Mouse (Mus musculus): ENCODE results near the gene C2cd4d.

The C2cd4d gene

DNA sequence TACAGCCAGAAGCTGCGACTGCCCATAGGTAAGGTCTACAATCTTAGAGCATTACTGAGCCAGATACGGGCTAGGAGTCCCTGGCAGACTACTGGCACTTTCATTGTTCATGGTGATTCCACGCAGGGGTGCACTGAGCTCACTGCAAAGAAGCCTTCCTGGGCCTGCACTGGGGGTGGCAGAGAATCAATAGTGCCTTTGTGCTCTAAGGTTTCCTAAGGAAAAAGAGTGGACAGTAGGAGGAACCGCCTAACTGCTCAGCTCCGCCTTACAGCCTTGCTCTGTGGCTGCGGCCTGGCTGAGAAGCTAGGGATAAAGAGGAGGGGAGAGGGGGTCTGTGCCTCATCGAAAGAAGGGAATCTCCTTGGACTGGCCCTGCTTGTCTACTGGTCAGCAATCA, at the start of gene C2cd4d:
C2cd4d (plus strand) TSS at position 301 of the 400 bp plus-strand sequence.
- DNase-seq: no peak

DNA sequence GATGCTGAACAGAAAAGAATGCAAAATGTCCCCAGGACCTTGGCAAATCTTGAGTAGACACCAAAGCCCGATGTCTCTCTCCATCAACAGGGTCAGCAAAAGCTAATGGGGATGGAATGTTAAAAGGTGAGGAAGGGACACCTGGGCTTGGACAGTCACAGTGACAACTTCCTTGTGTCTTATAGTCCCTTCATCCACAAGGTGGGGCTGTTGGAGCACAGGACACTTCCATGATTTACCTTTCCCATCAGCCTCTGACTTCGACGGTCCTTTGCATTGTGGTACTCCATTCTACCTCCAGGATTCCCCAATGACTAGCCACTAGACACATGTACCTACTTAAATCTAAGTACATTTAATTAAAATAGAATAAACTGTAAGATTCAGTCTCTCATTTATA, 33.6 kb upstream of the C2cd4d start:
- no peak for DNase-seq

DNA sequence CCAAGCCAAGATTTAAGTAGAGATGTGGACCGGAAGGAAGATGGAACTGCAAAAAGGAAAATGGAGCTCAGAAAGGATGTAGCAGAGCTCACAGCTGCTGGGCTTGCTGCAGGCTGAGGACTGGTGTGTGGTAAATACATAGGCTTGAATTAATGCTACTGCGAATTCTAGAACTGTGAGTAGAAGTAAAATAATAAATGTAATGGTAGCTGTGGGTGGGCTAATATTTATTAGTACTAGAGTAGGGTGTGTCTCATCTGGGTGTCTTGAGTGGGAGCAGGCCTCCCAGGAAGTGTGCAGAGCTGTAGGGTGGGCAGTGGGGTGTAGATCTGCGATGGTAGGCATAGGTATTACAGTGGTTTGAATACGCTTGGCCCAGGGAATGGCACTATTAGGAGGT, 27.8 kb upstream of the C2cd4d start:
- DNase-seq: no peak

DNA sequence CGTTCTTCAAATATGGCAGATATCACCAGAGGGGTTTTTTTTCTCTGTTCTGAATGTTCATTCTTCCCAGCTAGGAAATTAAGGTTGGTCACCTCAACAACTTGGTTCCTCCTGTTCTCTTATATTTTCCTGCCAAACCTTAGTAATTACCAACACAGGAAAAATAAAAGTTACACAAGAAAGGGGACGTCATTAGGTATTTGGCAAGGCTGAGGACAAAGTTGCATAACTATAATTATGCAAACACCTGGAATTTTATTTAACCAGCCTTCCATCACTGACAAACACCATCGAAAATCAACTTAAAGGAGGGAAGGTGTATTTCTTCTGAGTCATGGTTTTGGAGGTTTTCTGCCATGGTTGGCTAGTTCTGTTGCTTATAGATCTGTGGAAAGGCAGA, 23.7 kb upstream of the C2cd4d start:
- no peak for DNase-seq

GRCm38 (mm10) chr3:94341959-94342422, 20.2 kb upstream of the C2cd4d start, which contains the start of gene Them5:
Gene Them5 (plus strand): TSS chr3:94342099.
- DNase-seq: no peak

DNA sequence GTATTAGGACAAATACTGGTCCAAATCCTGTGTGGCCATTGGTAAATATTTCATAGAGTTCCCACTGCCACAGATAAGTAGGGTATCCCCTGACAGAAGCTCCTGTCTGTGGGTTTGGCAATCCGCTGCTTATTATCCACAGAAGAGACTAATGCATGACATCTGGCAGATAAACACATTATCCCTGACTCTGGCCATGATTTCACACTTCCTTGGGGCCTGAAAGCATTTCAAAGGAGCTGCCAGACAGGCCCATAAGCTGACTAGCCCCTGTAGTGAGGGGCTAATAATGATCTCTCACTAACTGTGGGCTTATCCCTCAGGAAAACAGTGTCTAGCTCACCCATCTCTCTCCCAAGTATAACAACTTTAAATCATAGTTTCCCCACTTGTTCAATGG, 19.7 kb upstream of the C2cd4d start:
- no peak for DNase-seq

DNA sequence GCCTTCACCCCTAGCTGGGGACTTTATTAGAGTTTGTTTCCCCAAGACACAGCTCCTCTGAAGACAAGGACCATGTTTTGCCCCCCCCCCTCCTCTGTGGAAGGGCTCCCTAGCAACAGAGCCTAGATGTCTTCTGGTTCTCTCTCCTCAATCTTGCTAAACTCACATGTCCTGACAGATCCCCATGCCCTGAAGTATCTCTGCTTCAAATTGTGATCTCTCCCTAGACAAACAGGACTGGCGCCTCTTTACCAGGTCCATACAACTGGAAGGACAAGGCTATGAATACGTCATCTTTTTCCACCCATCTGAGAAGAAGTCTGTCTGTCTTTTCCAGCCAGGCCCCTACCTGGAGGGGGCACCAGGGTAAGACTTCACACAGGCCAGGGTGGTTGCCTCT, 18.1 kb upstream of the C2cd4d start:
- DNase-seq: no peak

DNA sequence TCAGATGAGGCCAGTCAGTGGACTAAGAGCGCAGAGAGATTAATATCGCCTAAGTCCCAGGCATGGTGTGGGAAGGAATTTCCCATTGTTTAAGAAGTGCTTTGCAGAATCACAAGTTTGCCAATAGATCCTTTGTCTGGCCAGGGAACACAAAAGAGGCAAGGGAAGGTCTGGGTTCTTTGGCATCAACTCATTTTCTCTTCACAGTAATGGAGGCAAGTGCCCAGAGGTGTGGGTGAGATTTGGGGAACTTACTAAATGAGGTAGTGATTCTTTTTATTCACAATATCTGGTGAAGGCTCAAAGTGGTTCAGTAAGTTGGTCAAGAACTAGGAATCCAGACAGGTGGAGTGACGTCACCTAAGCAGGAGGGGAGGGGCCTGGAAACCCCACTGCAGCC, 17.3 kb upstream of the C2cd4d start:
- no peak for DNase-seq

DNA sequence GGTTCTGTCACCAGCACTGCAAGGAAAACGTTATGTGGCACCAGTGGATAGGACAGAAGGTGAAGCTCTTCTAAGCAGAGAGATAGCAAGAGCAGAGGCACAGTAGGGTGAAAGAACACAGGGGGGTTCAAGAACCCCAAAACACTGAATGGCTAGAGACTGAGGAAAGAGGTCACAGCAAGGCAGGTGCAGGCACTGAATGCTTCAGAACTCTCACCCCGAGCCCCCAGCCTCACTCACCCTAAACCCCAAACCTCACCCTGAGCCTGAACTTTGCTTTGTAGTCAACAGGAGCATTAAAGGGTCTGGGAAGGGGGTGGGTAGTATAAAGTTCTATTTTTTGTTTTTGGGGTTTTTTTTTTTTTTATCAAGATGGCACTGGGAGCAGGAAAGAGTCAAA, 14.1 kb upstream of the C2cd4d start:
- DNase-seq: no peak

DNA sequence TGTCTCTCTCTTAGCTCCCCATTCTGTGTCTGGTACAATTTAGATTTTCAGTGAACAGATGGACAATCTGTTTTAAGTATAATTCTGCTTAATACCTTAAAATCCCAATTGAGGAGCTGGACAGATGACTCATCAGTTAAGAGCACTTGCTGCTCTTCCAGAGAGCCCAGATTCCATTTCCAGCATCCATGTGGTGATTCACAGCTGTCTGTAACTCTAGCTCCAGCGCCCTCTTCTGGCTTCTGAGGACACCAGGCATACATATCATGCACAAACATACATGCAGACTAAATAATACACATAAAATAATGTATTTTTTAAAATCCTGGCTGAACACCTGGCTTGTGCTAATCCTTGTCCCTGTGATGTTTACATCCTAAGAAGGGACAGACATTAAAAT, 1.4 kb upstream of the C2cd4d start:
- peak; percentile 20 for DNase-seq

DNA sequence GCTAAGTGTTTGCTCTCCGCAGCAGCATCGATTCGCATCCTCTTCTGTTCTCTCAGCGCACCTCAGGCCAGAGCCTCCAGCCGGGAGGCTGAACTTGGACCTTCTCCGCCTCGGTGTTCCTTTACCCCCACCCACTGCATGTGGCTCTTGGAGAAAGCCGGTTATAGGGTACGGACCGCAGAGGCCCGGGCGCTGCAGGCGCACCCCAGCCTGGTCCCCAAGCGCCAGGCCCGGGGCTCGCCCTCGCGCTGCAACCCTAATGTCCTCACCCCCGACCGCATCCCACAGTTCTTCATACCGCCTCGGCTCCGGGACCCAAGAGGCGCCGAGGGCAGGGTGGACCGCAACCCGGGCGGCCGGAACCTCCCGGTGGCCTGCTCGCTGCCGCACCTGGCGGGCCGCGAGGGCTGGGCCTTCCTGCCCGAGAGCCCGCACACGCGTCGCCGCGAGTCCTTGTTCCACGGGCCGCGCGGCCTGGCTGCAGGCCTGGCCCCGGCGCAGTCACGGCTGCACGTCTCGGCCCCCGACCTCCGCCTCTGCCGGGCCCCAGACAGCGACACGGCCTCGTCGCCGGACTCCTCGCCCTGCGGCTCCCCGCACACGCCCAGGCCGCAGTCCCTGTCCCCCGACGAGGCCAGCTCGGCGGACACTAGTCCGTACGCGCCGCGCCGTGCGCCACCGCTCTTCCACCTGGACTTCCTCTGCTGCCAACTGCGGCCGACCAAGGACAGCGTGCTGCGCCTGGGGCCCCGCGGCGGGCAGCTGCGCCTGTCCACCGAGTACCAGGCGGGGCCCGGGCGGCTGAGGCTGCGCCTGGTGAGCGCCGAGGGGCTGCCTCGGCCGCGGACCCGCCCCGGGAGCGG, 1.3 kb downstream of the C2cd4d start:
- DNase-seq: peak; percentile 62

DNA sequence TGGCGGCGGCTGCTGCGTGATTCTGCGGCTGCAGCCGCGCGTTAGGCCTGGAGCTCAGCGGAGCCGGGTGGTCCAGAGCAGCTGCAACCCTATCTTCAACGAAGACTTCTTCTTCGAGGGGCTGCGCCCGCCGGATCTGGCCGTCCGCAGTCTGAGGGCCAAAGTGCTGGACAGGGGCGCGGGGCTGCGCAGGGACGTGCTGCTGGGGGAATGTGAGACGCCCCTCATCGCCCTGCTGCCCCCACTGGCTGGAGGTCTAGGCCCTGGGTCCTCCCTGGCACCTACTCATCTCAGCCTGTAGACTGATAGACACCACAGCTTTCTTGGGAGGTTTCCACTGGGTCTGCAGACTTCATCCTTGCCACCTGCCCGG, 1.9 kb downstream of the C2cd4d start:
- DNase-seq: no peak

DNA sequence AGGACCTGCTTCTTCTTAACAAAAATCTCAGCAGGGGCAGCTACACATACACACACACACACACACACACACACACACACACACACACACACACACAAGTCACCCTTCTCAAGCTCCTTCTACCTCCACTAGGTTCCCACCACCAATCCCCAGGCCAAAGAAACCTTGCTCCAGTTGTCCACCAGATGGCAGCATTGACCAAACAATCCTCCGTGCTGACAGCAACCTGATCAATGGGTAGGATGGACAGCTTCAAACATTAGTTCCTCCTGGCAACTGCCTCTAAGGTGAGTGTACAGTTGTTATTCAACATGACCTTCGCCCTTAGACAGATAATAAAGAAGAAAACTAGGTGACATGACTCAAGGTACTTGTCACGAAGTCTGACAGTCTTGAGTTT, 4.5 kb downstream of the C2cd4d start:
- peak; percentile 82 for DNase-seq

DNA sequence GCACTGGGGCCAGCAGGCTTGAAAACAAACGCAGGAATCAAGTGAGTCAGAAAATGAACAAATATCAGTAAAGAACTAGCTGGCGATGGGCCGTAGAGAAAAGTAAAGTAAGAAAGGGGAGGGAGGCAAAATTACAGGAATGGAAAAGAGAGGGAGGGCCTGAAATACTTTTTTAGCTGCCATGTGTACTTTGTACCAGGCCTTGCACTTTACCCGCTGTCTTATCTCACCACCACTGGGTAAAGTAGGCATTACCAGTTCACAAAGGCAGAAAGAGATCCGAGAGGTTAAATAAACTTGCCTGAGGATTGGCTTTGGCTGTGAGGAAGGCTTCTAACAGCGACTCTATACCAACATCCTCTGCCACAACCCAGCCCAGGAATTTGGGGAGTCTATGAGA, 5.3 kb downstream of the C2cd4d start:
- peak; percentile 7 for DNase-seq

DNA sequence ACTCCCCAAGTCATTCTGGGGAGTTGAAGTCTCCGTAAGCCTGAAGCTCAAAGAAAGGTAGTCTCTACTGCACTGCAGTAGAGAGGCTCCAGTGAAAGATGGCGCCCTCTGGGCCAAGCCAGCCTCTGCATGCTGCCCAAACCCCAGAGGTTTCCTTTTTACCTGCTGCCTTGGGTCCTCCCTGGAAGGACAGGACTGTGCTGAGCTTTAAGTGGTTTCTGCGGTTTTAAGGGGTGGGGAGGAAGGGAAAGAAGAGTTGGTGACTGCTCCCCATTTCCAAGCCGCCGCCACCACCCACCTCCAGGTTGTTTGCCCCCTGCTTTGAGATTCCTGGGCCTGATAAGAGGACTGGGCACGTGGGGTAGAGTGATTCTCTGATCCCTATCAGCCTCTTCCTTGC, 6.4 kb downstream of the C2cd4d start:
- no peak for DNase-seq

- no peak for DNase-seq
Observed at GRCm38 (mm10) chr3:94369709-94370108, 7.5 kb downstream of the C2cd4d start.

DNA sequence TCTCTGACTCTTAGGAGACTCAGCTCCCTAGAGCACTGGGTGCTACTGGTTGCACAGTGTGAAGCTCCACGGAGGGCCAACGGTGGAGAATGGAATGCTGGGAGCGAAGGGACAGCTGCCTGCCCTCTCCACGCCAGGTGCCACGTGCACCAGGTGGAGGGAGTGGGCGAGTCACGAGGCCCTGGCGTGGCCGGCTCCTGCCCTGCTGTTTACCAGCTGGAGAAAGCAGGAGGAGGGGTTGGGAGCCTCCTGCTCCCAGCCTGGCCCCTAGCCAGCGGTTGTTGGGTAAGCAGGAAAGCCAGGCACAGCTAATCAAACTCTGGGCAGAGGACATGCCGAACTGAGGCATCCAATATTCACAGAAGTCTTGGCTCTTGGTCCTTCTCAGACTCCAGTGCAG, 9.4 kb downstream of the C2cd4d start:
- peak; percentile 93 for DNase-seq

- DNase-seq: no peak
Observed at GRCm38 (mm10) chr3:94372038-94372437, 9.8 kb downstream of the C2cd4d start.

DNA sequence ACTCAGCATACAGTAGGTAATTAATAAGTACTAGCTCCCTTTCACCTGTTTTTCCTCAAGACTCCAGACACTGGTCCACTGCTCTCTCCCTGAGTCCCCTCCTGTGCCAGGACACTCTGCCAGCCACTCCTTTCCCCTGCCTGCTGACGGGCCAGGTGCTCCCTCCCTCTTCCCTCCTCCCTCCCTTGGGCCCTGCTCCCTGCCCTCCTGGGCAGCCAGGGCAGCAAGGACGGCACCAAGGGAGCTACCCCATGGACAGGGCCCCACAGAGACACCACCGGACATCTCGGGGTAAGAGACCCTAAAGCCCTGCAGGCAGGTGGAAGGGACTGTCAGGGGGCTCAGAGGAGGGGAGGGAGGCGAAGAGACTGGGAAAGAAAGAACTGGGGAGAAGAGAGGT, 10.4 kb downstream of the C2cd4d start, which contains the start of gene Rorc:
Rorc (plus strand) TSS at position 154 of the 400 bp plus-strand sequence.
- DNase-seq: peak; percentile 77

DNA sequence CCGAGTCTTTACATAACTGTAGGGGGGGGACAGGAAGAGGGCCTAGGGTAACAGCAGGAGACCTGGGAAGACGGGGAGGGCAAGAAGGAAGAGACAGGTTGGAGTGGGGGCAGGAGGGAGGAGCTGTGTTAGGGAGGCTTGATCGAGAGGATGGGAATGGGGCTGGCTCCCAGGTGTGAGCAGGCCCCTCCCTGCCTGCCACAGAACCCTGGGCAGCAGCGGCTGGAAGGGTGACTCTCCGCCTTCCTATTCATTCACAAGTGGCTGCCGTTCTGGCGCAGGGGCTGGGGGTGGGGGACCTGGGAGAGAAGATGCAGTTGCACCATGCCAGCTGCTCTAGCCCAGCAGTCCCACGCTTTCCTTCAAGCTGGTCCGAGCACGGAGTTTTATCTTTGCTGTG, 10.9 kb downstream of the C2cd4d start:
- DNase-seq: no peak

DNA sequence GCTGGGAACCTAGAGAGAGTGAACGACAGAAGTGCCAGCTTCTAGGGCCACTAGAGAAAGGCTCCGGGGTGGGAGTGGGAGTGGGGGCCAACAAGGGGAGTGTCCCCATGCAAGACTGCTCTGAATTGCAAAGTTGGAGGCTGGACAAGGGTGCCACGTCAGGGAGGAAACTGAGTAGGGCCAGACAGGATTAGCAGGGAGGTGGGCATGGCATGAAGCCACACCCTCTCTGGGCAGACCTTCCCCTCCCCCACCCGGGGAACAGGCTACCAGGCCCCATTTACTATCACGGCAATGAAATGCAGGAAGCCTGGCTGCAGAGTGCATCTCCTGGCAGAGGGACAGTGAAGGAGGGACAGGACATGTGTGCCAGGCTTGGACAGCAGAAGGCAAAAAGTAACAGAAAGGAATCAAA, 11.4 kb downstream of the C2cd4d start:
- DNase-seq: peak; percentile 59

DNA sequence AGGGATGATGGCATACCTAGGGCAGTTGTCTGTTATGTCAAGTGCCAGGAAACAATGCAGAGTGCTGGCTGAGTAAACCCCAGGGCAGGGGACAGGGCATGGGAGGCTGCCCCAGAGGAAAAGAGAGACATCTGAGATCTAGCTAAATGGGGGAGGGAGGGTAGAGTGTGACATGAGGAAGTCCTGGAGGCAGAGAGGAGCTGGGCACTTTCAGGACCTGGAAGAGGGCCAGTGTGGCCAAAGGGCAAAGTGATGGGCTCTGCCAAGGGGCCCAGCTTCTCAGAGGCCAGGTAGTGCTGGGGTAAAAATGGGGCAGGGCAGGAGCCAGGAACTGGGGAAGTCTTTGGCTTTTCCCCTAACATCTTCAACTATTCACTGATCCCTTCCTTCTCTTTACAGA, 12.4 kb downstream of the C2cd4d start:
- DNase-seq: peak; percentile 75

DNA sequence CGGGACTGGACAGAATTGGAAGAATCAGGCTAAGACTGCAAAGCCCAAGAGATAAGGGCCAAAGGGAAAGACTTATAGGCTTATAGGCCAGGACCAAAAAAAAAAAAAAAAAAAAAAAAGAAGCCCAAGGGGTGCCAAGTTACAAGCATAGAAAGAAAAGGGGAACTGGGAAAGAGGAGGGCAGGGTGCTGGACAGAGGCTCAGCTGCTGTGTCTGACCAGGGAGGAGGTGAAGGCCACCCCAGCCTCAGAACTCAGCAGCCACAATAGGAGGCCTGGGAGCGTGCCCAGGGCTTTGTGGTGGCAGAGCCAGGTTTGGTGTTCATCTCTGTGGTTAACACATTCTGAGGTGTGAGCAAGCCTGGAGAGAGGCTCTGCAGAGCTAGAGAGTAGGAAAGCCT, 12.9 kb downstream of the C2cd4d start:
- DNase-seq: no peak

DNA sequence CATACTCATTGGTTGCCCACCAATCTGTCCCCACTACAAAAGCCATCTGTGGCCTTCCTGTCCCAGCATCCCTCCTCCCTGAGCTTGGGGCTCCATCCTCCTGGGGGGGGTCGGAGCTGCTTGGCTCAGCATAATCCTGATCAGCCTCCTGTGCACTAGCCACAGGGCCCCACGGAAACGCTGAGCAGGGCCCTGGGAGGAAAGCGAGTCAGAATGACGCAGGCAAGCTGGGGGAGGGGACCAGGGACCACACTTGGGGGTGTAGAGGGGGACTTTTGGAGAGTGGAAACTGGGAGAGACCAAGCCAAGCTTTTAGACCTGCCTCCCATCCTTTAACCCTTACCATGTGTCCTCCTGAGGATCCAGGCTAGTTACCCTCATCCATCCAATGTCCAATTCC, 13.6 kb downstream of the C2cd4d start:
- DNase-seq: no peak
